Mouse (Mus musculus): ENCODE results near the gene Tmem39a. TPM values are rescaled to one million over a fixed set of nuclear protein-coding genes. Genes with fewer than 3 reads are reported as not detected.

Gene Tmem39a
- polyA plus RNA-seq, 1 experiment from 2014 or later = 74.8 TPM

DNA sequence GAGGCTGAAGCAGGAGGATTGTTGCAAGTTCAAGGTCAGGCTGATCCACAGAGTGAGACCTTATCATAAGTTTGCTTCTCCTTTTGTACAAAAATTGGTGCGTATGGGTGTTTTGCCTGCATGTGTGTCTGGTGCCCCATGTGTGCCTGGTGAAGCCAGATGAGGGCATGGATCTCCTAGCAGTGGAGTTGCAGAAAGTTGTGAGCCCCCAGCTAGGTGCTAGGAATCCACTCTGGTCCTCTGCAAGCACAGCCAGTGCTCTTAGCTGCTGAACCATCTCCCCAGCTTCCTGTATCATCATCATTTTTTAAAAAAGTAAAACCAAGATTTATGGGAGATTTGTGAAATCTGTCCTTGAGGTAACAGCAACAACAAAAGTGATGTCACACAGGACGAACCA, 38.2 kb downstream of the Tmem39a start:
- Histone ChIP-seq H3K4me3 (ENCODE audit: low read depth, low read length) (no peak overlapping the region), H3K9me3 (ENCODE audit: control insufficient read depth, low read length) (no peaks in the 10 kb centered on the region), H3K4me1 (replicated peaks; ENCODE audit: control insufficient read depth, insufficient read depth, low read length) (no peaks in the 10 kb centered on the region), H3K27me3 (ENCODE audit: control insufficient read depth, insufficient read depth, low read length) (no peaks in the 10 kb centered on the region), H3K4me2 (replicated peaks; ENCODE audit: low read depth, low read length) (no peak overlapping the region), H3K36me3 (ENCODE audit: control insufficient read depth, insufficient read depth, low read length) (no peaks in the 10 kb centered on the region), H3K27ac (ENCODE audit: low read depth, low read length) (no peak overlapping the region), H3K9ac (ENCODE audit: low read depth, low read length) (no peak overlapping the region)
- no peak for DNase-seq (ENCODE audit: low spot score)
- no peak for ATAC-seq (ENCODE audit: low FRiP score)
- 93% methylated on average over 2 of the region's 2 CpGs for WGBS

DNA sequence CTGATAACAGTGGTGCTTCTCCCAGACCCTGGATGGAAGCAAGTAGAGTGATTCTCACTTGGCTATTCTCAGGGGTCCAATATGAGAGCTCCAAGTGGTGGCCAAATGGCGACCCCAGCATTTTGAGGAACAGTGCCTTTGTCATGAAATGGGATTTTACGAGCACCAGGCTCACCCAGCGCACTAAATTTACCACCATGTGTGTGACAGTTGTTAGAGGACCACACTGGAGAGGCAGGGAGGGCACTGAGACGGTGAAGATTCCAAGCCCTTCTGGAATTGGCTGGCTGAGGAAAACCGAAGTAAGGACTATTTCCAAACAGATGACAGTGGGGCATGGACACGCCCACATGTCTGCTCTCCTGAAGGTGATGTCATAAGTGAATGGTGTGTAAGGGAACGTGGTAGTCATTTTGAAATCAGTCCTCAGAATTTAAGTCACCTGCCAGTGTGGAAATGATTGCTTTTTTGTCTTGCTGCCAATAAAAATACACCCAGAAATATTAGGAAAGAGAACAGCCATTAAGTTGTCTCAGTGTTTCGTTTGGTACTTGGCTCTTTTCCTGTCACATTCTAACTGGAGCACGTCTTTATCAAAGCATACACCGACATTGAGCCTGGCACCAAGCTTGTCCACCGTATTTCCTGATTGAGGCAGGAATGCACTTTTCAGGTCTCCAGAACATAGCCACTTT, 40.6 kb downstream of the Tmem39a start:
- Histone ChIP-seq H3K27ac (ENCODE audit: low read depth, low read length) (no peak overlapping the region), H3K4me3 (ENCODE audit: low read depth, low read length) (no peak overlapping the region), H3K9ac (ENCODE audit: low read depth, low read length) (no peak overlapping the region), H3K4me2 (replicated peaks; ENCODE audit: low read depth, low read length) (no peak overlapping the region), H3K36me3 (ENCODE audit: control insufficient read depth, insufficient read depth, low read length) (no peaks in the 10 kb centered on the region), H3K27me3 (ENCODE audit: control insufficient read depth, insufficient read depth, low read length) (no peaks in the 10 kb centered on the region), H3K9me3 (ENCODE audit: control insufficient read depth, low read length) (no peaks in the 10 kb centered on the region), H3K4me1 (replicated peaks; ENCODE audit: control insufficient read depth, insufficient read depth, low read length) (no peaks in the 10 kb centered on the region)
- DNase-seq (ENCODE audit: low spot score) (no peak), ATAC-seq (ENCODE audit: low FRiP score) (no peak)
- WGBS = 83% methylated on average over 11 of the region's 11 CpGs

DNA sequence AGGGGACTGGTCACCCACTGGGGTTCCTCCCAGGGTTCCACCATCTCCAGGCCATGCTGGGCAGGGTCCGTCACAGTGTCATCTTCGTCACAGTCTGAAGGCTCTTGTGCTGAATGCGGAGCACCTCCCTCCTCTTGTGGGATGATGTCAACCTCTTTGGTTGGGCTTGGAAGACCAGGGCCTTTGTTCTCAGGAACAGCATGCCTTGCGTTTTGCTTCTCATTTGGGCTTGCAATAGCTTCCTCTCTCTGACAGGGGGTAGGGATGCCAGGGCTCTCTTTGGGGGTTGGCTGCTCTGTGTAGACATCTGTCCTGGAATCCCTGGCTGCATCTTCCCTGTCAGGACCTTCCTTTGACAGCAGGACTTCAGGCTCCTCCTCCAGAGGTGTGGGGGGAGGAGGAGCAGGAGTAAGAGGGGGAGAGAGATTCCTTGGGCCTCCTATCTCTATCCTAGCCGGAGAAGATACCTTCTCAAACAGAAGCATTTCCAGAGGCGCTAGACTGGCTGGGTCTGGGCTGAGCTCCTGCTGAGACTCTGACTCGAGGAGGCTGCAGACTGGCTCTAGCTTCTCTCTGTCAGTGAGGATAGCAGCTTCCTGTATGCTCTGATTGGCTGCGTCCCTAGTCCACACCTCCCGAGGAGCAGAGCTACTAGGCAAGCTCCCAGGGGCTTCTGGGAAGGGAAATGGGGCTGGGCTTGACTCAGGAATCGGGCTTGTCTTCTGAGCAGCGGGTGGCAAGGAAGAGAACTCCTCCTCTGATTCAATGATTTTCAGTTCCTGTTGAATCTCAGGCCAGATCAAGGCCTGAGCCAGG, 44.7 kb downstream of the Tmem39a start:
- Histone ChIP-seq H3K4me2 (replicated peaks; ENCODE audit: low read depth, low read length) (no peak overlapping the region), H3K9ac (ENCODE audit: low read depth, low read length) (no peak overlapping the region), H3K27me3 (ENCODE audit: control insufficient read depth, insufficient read depth, low read length) (no peaks in the 10 kb centered on the region), H3K4me3 (ENCODE audit: low read depth, low read length) (no peak overlapping the region), H3K9me3 (ENCODE audit: control insufficient read depth, low read length) (no peaks in the 10 kb centered on the region), H3K4me1 (replicated peaks; ENCODE audit: control insufficient read depth, insufficient read depth, low read length) (no peaks in the 10 kb centered on the region), H3K36me3 (ENCODE audit: control insufficient read depth, insufficient read depth, low read length) (no peaks in the 10 kb centered on the region), H3K27ac (ENCODE audit: low read depth, low read length) (no peak overlapping the region)
- 51% methylated on average over 11 of the region's 11 CpGs for WGBS
- ATAC-seq (ENCODE audit: low FRiP score) (no peak), DNase-seq (ENCODE audit: low spot score) (no peak)

DNA sequence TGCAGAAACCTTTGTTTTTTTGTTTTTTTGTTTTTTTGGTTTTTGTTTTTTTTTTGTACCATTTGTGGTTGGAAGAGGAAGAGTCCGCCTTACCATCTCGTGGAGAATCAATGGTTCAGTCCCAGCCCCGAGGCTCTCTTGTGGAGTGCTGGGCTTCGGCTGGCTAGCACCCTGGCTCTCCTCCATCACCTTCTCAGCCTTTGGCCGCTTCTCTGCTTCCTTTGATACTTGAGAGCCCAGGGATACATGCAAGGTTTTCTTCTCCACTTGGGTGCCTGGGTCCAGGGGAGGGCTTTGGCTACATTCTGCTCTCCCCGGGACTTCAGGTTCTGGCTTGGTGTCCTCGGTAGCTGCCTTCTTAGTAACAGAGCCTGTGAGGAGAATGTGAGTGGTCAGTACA, 48.0 kb downstream of the Tmem39a start:
- Histone ChIP-seq H3K36me3 (ENCODE audit: control insufficient read depth, insufficient read depth, low read length) (no peaks in the 10 kb centered on the region), H3K4me1 (replicated peaks; ENCODE audit: control insufficient read depth, insufficient read depth, low read length) (no peaks in the 10 kb centered on the region), H3K4me2 (replicated peaks; ENCODE audit: low read depth, low read length) (no peak overlapping the region), H3K27ac (ENCODE audit: low read depth, low read length) (no peak overlapping the region), H3K4me3 (ENCODE audit: low read depth, low read length) (no peak overlapping the region), H3K27me3 (ENCODE audit: control insufficient read depth, insufficient read depth, low read length) (no peaks in the 10 kb centered on the region), H3K9ac (ENCODE audit: low read depth, low read length) (no peak overlapping the region), H3K9me3 (ENCODE audit: control insufficient read depth, low read length) (no peaks in the 10 kb centered on the region)
- ATAC-seq (ENCODE audit: low FRiP score) (no peak), DNase-seq (ENCODE audit: low spot score) (no peak)
- 90% methylated on average over 7 of the region's 7 CpGs for WGBS

DNA sequence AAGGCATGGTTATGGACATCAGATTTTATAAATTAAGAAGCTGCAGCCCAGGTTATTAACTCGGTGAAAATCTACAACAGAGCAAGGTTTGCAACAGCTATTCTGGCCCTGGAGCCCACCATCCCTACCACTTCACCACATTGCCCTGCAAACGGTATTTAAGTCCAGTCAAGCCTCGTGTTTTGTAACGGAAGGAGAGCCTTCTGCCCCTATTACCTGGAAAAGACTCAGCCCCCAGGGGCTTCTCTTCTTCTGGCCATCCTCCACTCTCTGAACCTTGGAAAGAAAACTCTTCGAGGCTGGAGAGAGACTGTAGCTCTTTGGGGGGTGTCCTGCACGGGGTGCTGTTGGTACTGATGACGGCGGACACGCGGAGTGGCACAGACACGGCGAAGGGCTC, 50.2 kb downstream of the Tmem39a start:
- no peak overlapping the region for H3K4me3 ChIP-seq (ENCODE audit: low read depth, low read length)
- WGBS = 81% methylated on average over 12 of the region's 12 CpGs
- H3K27me3 ChIP-seq (ENCODE audit: control insufficient read depth, insufficient read depth, low read length) = no peaks in the 10 kb centered on the region
- no peaks in the 10 kb centered on the region for H3K36me3 ChIP-seq (ENCODE audit: control insufficient read depth, insufficient read depth, low read length)
- ATAC-seq (ENCODE audit: low FRiP score) = no peak
- H3K4me2 ChIP-seq (replicated peaks; ENCODE audit: low read depth, low read length) = no peak overlapping the region
- DNase-seq (ENCODE audit: low spot score) = no peak
- H3K9me3 ChIP-seq (ENCODE audit: control insufficient read depth, low read length) = no peaks in the 10 kb centered on the region
- no peak overlapping the region for H3K9ac ChIP-seq (ENCODE audit: low read depth, low read length)
- H3K27ac ChIP-seq (ENCODE audit: low read depth, low read length) = no peak overlapping the region
- H3K4me1 ChIP-seq (replicated peaks; ENCODE audit: control insufficient read depth, insufficient read depth, low read length) = no peaks in the 10 kb centered on the region

DNA sequence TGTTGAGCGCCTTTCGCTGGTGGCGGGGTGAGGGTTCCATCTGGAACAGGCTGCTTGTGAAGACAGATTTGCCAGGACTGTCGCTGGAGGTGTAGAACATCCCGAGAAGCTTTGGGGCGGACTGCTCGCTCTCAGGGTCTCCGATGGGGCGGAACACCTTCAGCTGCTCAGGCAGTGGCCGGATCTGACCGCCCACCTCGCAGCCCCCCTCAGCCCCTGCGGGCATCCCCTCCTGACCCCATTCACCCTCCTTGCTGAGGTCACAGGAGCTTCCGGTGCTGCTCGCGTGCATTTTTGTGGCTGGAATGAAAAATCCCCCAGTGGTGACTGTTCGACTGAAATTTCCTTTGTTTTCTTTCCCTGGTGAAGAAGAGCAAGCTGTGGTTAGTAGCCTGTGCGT, 50.6 kb downstream of the Tmem39a start:
- Histone ChIP-seq H3K4me2 (replicated peaks; ENCODE audit: low read depth, low read length) (no peak overlapping the region), H3K27ac (ENCODE audit: low read depth, low read length) (no peak overlapping the region), H3K9ac (ENCODE audit: low read depth, low read length) (no peak overlapping the region), H3K9me3 (ENCODE audit: control insufficient read depth, low read length) (no peaks in the 10 kb centered on the region), H3K4me1 (replicated peaks; ENCODE audit: control insufficient read depth, insufficient read depth, low read length) (no peaks in the 10 kb centered on the region), H3K36me3 (ENCODE audit: control insufficient read depth, insufficient read depth, low read length) (no peaks in the 10 kb centered on the region), H3K4me3 (ENCODE audit: low read depth, low read length) (no peak overlapping the region), H3K27me3 (ENCODE audit: control insufficient read depth, insufficient read depth, low read length) (no peaks in the 10 kb centered on the region)
- DNase-seq (ENCODE audit: low spot score) = no peak
- 68% methylated on average over 18 of the region's 18 CpGs for WGBS
- ATAC-seq (ENCODE audit: low FRiP score) = no peak

DNA sequence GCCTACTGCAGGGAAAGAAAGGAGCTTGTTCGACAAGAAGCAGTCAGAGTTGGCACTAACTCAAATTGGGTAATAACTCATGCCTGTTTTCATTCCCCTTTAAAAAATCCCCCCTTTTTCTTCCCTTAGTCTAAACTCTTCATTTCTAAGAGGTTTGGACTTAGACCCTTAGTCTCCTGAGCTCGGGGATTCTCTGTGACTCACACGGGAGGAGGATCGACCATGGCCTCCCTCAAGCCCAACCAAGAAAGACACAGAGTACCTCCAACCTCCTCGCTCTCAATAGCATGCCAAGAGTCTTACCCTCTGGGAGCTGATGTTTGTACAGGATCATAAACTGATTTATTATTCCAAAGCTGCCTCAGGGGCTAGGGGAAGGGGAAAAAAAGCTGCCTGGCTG, 54.1 kb downstream of the Tmem39a start:
- 81% methylated on average over 5 of the region's 5 CpGs for WGBS
- Histone ChIP-seq H3K4me3 (ENCODE audit: low read depth, low read length) (no peak overlapping the region), H3K4me1 (replicated peaks; ENCODE audit: control insufficient read depth, insufficient read depth, low read length) (no peaks in the 10 kb centered on the region), H3K9ac (ENCODE audit: low read depth, low read length) (no peak overlapping the region), H3K36me3 (ENCODE audit: control insufficient read depth, insufficient read depth, low read length) (no peaks in the 10 kb centered on the region), H3K27ac (ENCODE audit: low read depth, low read length) (no peak overlapping the region), H3K4me2 (replicated peaks; ENCODE audit: low read depth, low read length) (no peak overlapping the region), H3K27me3 (ENCODE audit: control insufficient read depth, insufficient read depth, low read length) (no peaks in the 10 kb centered on the region), H3K9me3 (ENCODE audit: control insufficient read depth, low read length) (no peaks in the 10 kb centered on the region)
- ATAC-seq (ENCODE audit: low FRiP score) (no peak), DNase-seq (ENCODE audit: low spot score) (no peak)

DNA sequence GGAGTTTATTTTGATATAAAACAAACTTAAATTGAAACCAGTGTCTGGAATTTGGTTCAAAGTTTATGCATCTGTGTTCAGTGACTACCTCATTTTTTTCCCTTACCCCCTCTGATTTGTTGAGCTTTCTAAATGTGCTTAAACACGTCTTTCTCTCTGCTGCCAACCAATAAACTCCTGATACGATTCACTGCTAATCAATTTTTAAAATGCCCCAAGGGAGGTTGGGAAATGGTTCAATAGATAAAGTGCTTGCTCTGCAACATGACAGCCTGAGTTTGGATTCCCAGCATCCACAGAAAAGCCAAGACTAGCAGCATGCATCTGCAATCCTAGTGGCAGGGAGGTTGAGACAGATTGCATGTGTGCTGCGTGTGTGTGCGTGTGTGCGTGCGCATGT, 55.1 kb downstream of the Tmem39a start:
- no peak for ATAC-seq (ENCODE audit: low FRiP score)
- H3K4me1 ChIP-seq (replicated peaks; ENCODE audit: control insufficient read depth, insufficient read depth, low read length) = no peaks in the 10 kb centered on the region
- no peaks in the 10 kb centered on the region for H3K9me3 ChIP-seq (ENCODE audit: control insufficient read depth, low read length)
- H3K27ac ChIP-seq (ENCODE audit: low read depth, low read length) = no peak overlapping the region
- H3K4me2 ChIP-seq (replicated peaks; ENCODE audit: low read depth, low read length) = no peak overlapping the region
- H3K9ac ChIP-seq (ENCODE audit: low read depth, low read length) = no peak overlapping the region
- WGBS = 85% methylated on average over 6 of the region's 6 CpGs
- no peaks in the 10 kb centered on the region for H3K36me3 ChIP-seq (ENCODE audit: control insufficient read depth, insufficient read depth, low read length)
- H3K27me3 ChIP-seq (ENCODE audit: control insufficient read depth, insufficient read depth, low read length) = no peaks in the 10 kb centered on the region
- H3K4me3 ChIP-seq (ENCODE audit: low read depth, low read length) = no peak overlapping the region
- no peak for DNase-seq (ENCODE audit: low spot score)

DNA sequence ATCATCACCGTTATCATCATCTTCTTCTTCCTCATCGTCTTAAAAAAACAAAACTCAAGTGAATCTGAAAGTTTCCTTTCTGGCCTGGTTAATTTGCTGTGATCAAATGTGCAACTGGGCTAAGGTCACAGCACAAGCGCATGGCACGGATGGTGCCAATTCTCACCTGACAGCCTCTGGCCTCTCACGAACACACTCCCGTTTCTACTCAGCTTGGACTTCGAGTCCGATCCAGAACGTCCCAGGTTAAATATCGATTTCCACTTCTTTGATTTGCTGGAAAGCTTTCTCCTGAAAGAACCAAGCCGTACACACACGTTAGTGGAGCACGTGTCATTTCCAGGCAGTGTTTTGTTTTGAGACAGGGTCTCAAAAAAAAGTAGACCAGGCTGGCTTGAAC, 59.5 kb downstream of the Tmem39a start:
- no peak overlapping the region for H3K4me3 ChIP-seq (ENCODE audit: low read depth, low read length)
- no peaks in the 10 kb centered on the region for H3K4me1 ChIP-seq (replicated peaks; ENCODE audit: control insufficient read depth, insufficient read depth, low read length)
- ATAC-seq (ENCODE audit: low FRiP score) (no peak), DNase-seq (ENCODE audit: low spot score) (no peak)
- no peaks in the 10 kb centered on the region for H3K36me3 ChIP-seq (ENCODE audit: control insufficient read depth, insufficient read depth, low read length)
- H3K4me2 ChIP-seq (replicated peaks; ENCODE audit: low read depth, low read length) = no peak overlapping the region
- H3K9ac ChIP-seq (ENCODE audit: low read depth, low read length) = no peak overlapping the region
- H3K9me3 ChIP-seq (ENCODE audit: control insufficient read depth, low read length) = no peaks in the 10 kb centered on the region
- WGBS = 93% methylated on average over 13 of the region's 13 CpGs
- no peak overlapping the region for H3K27ac ChIP-seq (ENCODE audit: low read depth, low read length)
- no peaks in the 10 kb centered on the region for H3K27me3 ChIP-seq (ENCODE audit: control insufficient read depth, insufficient read depth, low read length)
